Mouse (Mus musculus): ENCODE results near the gene A530084C06Rik.

DNA sequence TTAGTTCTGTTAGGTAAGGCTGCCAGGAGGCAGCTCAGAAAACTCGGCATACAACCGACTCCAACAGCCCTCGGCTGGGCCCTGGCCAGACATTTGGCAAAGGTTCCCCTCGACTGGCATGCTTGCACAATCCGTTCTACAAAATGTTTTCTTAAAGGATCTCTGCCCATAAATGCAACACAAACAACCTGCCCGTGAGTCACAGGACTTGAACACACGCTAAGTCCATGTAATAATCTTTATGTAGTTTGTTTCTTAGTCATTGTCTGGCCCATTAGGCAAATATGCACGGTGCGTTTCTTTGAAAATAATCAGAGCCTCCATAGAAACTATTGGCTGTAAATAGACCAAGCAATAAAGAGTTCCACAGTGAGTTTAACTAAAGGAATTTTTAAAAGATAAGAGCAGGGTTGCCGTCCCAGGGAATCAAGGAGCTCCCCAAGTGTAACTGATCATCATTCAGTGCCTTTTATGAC, 40.7 kb downstream of the A530084C06Rik start:
- TF ChIP-seq CTCF (IDR thresholded peaks at IDR 0.05; ENCODE audit: low read depth) (no peak), EP300 (IDR thresholded peaks at IDR 0.05; ENCODE audit: low read depth) (no peak)
